Mouse (Mus musculus): Measurements from ENCODE around the gene Lrrc29.

GRCm38 (mm10) chr8:105309142-105309847, 16.8 kb downstream of the Lrrc29 start:
- no peak for TF ChIP-seq CTCF (IDR thresholded peaks at IDR 0.05; ENCODE audit: low read depth)
- no peak for TF ChIP-seq EP300 (optimal IDR thresholded peaks at IDR 0.05)
